Mouse (Mus musculus) myocyte (in vitro differentiated cells): ENCODE measurements around the gene H2-T22. TPM values are rescaled to one million over a fixed set of nuclear protein-coding genes. Genes with fewer than 3 reads are reported as not detected.

ENCODE experiments used
- H3K27me3 ChIP-seq: one replicate; pipeline ENCODE4 v1.6.1; 2011; ENCODE audit not compliant: control insufficient read depth, insufficient read depth, insufficient read length
- H3K36me3 ChIP-seq: one replicate; pipeline ENCODE4 v1.6.1; 2011; ENCODE audit not compliant: control insufficient read depth, insufficient read depth
- H3K4me2 ChIP-seq: one replicate; pipeline ENCODE4 v1.6.1; 2011; ENCODE audit warnings: low read depth, control low read depth
- H3K4me3 ChIP-seq: one replicate; pipeline ENCODE4 v1.5.1; 2011; ENCODE audit warnings: mild to moderate bottlenecking, control low read depth, moderate library complexity
- H3K79me2 ChIP-seq: one replicate; pipeline ENCODE4 v1.6.1; 2011; ENCODE audit not compliant: control insufficient read depth, insufficient read depth
- H3ac ChIP-seq: one replicate; pipeline ENCODE4 v1.6.1; 2011; ENCODE audit not compliant: control insufficient read depth, insufficient read length
- CEBPB ChIP-seq: IDR thresholded peaks from 2 replicates; pipeline ENCODE4 v1.6.1; 2011; ENCODE audit warnings: mild to moderate bottlenecking, moderate library complexity; ENCODE audit not compliant: poor library complexity, insufficient read depth, severe bottlenecking
- E2F4 ChIP-seq: IDR thresholded peaks from one replicate; pipeline ENCODE4 v1.6.1; 2011; ENCODE audit warnings: mild to moderate bottlenecking, control low read depth, moderate library complexity; ENCODE audit not compliant: insufficient read depth
- MAX ChIP-seq: IDR thresholded peaks from one replicate; pipeline ENCODE4 v1.6.1; 2011; ENCODE audit warnings: low read depth, mild to moderate bottlenecking, control low read depth
- MYOD1 ChIP-seq, 3 experiments: IDR thresholded peaks; one replicate each; pipeline ENCODE4 v1.6.1; 2011; ENCODE audit warnings: control low read depth in 2 of 3, low read depth in 2 of 3, mild to moderate bottlenecking in 2 of 3, moderate library complexity in 1 of 3; ENCODE audit not compliant: insufficient read length in 2 of 3, control insufficient read depth in 1 of 3
- MYOG ChIP-seq, 3 experiments: IDR thresholded peaks; one replicate each; pipeline ENCODE4 v1.6.1; 2011; ENCODE audit warnings: control low read depth in 2 of 3, low read depth in 2 of 3, mild to moderate bottlenecking in 2 of 3; ENCODE audit not compliant: insufficient read length in 2 of 3, control insufficient read depth in 1 of 3, insufficient read depth in 1 of 3
- POLR2A ChIP-seq: IDR thresholded peaks from one replicate; pipeline ENCODE4 v1.6.1; 2011; ENCODE audit warnings: low read depth, mild to moderate bottlenecking, control low read depth, moderate library complexity; ENCODE audit not compliant: insufficient read length
- POLR2AphosphoS2 ChIP-seq: IDR thresholded peaks from one replicate; pipeline ENCODE4 v1.6.1; 2011; ENCODE audit warnings: low read depth, control low read depth; ENCODE audit not compliant: insufficient read length
- REST ChIP-seq: IDR thresholded peaks from one replicate; pipeline ENCODE4 v1.6.1; 2011; ENCODE audit warnings: mild to moderate bottlenecking, control low read depth, moderate library complexity; ENCODE audit not compliant: insufficient read depth, insufficient read length
- SRF ChIP-seq: IDR thresholded peaks from one replicate; pipeline ENCODE4 v1.6.1; 2011; ENCODE audit warnings: low read depth; ENCODE audit not compliant: control insufficient read depth, insufficient read length
- TCF12 ChIP-seq: IDR thresholded peaks from one replicate; pipeline ENCODE4 v1.6.1; 2011; ENCODE audit warnings: mild to moderate bottlenecking, control low read depth; ENCODE audit not compliant: poor library complexity, insufficient read depth, severe bottlenecking
- TCF3 ChIP-seq: IDR thresholded peaks from one replicate; pipeline ENCODE4 v1.6.1; 2011; ENCODE audit warnings: low read depth, control low read depth; ENCODE audit not compliant: insufficient read length
- USF1 ChIP-seq: IDR thresholded peaks from one replicate; pipeline ENCODE4 v1.6.1; 2011; ENCODE audit warnings: low read depth, mild to moderate bottlenecking, control low read depth, moderate library complexity
- polyA plus RNA-seq: library from polyadenylated mRNA; unstranded; fragments of >200 nt; fragmentation: generic; extraction: Trizol; gene quantifications from one replicate; pipeline ENCODE4 v1.2.1, GENCODE M21; 2012; ENCODE audit warnings: missing spikeins

Gene H2-T22
- polyA plus RNA-seq, 1 experiment, result 22.1 TPM

DNA sequence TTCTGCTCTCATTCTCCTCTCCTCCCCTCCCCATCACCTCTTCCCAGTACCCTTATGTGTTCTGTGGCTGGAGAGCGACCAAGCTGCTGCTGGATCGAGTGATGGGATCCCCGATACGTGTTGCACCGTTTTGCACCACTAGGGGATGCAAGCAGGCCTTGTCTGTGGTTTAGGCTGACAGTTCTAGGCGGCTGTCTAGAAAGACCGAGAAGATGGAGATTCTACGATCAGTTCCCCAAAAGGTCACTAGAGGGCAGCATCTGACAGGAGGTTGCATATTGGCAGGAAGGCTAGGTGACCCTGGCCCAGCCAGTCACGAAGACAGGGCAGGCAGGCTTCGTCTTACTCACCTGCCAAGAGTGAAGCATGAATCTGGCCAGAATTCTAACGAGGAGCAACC is 45.6 kb downstream of the H2-T22 start:
- Histone ChIP-seq H3K27me3 (no peaks in the 10 kb centered on the region), H3K79me2 (peaks cover 50% of the 10 kb centered on the region), H3K4me2 (peak overlapping the region; percentile 35), H3K36me3 (no peaks in the 10 kb centered on the region), H3K4me3 (no peak overlapping the region), H3ac (no peak overlapping the region)
- TF ChIP-seq REST (no peak), POLR2AphosphoS2 (no peak), MYOD1 (IDR thresholded peaks at IDR 0.05; ENCODE audit: control insufficient read depth in 1 of 3, insufficient read length in 2 of 3, low read depth in 2 of 3) (peak in 1 of 3 experiments; percentile 17), TCF3 (no peak), POLR2A (no peak), MAX (no peak), MYOG (IDR thresholded peaks at IDR 0.05; ENCODE audit: control insufficient read depth in 1 of 3, insufficient read depth in 1 of 3, insufficient read length in 2 of 3, low read depth in 2 of 3) (no peak), E2F4 (no peak), USF1 (no peak), TCF12 (no peak), SRF (peak; percentile 27), CEBPB (no peak)

DNA sequence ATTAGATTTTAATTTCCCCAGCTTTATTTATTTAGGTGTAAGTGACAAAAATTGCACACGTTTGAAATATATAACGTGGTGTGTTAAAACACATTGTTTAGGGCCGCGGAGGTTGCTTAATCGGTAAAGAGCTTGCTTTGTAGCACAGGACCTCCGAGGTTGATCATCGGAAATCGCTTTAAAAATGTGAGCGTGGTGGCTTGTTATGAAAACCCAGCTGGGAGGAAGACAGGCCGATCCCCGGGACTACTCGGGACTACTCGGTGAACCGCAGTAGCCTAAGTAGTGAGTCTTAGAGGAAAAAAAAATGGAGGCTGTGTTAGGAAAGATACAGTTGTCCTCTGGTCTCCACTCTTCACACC is 47.7 kb downstream of the H2-T22 start:
- H3K79me2 ChIP-seq, result peaks cover 46% of the 10 kb centered on the region
- no peak overlapping the region for H3ac ChIP-seq
- no peaks in the 10 kb centered on the region for H3K27me3 ChIP-seq
- H3K4me2 ChIP-seq, result peak overlapping the region; percentile 77
- H3K4me3 ChIP-seq, result peak overlapping the region; percentile 74
- TF ChIP-seq POLR2AphosphoS2, result no peak
- H3K36me3 ChIP-seq, result no peaks in the 10 kb centered on the region

DNA sequence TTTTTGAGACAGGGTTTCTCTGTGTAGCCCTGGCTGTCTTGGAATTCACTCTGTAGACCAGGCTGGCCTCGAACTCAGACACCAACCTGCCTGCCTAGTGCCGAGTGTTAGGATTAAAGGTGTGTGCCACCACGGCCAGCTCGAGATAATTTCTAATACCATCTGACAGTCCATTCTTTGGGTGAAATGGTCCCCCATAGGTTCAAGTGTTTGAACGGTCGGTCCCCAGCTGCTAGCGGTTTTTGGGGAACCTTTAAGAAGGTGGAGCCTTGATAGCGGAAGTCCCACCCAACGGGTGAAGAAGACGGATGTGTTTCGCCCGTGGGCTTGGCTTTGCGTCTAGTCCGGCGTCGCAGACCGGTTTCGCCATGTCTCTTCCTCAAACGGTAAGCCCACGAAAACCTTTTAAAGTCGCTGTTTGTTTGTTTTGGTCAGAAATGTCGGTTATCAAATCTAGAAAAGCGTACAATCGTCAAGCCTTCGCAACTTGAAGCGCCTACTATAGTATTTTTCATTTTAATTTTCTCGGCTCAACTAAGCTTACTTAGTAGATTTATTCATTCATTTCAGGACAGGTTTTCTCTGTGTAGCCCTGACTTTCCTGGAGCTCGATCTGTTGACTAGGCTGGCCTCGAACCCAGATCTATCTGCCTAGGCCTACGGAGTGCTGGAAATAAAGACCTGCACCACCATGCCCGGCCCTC is 48.2 kb downstream of the H2-T22 start:
- H3K36me3 ChIP-seq, result no peaks in the 10 kb centered on the region
- peak overlapping the region; percentile 83 for H3K4me2 ChIP-seq
- H3ac ChIP-seq, result no peak overlapping the region
- TF ChIP-seq USF1, result no peak
- TF ChIP-seq POLR2AphosphoS2, result peak; percentile 85
- peak; percentile 82 for TF ChIP-seq POLR2A
- H3K79me2 ChIP-seq, result peaks cover 41% of the 10 kb centered on the region
- peak overlapping the region; percentile 74 for H3K4me3 ChIP-seq
- no peaks in the 10 kb centered on the region for H3K27me3 ChIP-seq

DNA sequence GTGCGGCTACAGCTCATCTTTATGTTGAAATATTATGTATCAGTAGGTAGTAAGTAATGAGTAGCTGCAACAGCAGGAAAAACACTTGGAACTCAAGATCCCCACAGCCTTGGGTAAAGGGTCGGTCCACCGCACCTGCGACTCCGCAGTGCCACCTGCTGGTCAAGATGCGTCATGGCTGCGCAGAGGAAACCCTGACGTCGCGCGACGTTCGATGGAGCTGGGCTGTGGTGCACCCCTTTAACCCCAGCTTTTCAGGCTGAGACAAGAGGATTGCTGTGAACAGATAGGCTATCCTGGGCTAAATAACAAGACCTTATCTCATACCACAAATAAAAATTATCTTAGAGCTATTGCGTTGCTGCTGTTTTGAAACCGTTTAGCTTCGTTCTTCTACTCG is 48.9 kb downstream of the H2-T22 start:
- Histone ChIP-seq H3K4me3 (peak overlapping the region; percentile 74), H3K36me3 (no peaks in the 10 kb centered on the region), H3K4me2 (peak overlapping the region; percentile 83), H3ac (no peak overlapping the region), H3K27me3 (no peaks in the 10 kb centered on the region), H3K79me2 (peaks cover 35% of the 10 kb centered on the region)
- TF ChIP-seq POLR2AphosphoS2, result peak; percentile 25
- TF ChIP-seq MYOG (IDR thresholded peaks at IDR 0.05; ENCODE audit: control insufficient read depth in 1 of 3, insufficient read depth in 1 of 3, insufficient read length in 2 of 3, low read depth in 2 of 3), result peak in 2 of 3 experiments; percentile 24 to 68
- peak in 2 of 3 experiments; percentile 70 to 71 for TF ChIP-seq MYOD1 (IDR thresholded peaks at IDR 0.05; ENCODE audit: control insufficient read depth in 1 of 3, insufficient read length in 2 of 3, low read depth in 2 of 3)
- TF ChIP-seq USF1, result no peak
- TF ChIP-seq TCF12, result no peak

DNA sequence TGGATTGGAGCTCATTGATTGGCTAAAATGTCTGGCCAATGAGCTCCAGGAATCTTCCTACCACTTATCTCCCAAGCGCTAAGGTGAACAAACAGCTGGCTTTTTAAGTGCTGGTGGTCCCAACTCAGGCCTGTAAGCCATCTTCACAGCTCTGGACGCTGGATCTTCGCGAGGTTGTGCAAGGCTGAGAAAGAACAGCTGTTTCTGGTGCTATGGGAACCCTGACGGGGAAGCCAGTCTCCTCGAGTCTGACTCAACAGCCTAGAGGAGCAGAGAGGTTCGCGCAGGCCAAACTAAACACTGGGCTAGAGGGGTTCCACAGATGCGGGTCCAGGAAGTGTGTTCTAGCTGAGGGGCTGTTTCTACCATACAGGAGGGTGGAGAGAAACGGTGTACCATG is 50.8 kb downstream of the H2-T22 start:
- Histone ChIP-seq H3K27me3 (no peaks in the 10 kb centered on the region), H3ac (no peak overlapping the region), H3K4me3 (no peak overlapping the region), H3K36me3 (no peaks in the 10 kb centered on the region), H3K4me2 (no peak overlapping the region), H3K79me2 (peaks cover 19% of the 10 kb centered on the region)
- TF ChIP-seq MYOD1 (IDR thresholded peaks at IDR 0.05; ENCODE audit: control insufficient read depth in 1 of 3, insufficient read length in 2 of 3, low read depth in 2 of 3) (no peak), MYOG (IDR thresholded peaks at IDR 0.05; ENCODE audit: control insufficient read depth in 1 of 3, insufficient read depth in 1 of 3, insufficient read length in 2 of 3, low read depth in 2 of 3) (peak in 1 of 3 experiments; percentile 31)

Other genes starting within 250 kb of the H2-T22 start
- 45.1 TPM for gene Ier3, start 221.1 kb downstream of the H2-T22 start, polyA plus RNA-seq
- gene Flot1, start 219.5 kb downstream of the H2-T22 start, polyA plus RNA-seq, result 107 TPM
- 692 TPM for gene Tubb5, start 204.4 kb downstream of the H2-T22 start, polyA plus RNA-seq
- 7.0 TPM for gene Mdc1, start 201.2 kb downstream of the H2-T22 start, polyA plus RNA-seq
- 18.5 TPM for gene Nrm, start 181.4 kb downstream of the H2-T22 start, polyA plus RNA-seq
- gene Ppp1r18, start 177.2 kb downstream of the H2-T22 start, polyA plus RNA-seq, result 46.2 TPM
- gene Dhx16, start 162.9 kb downstream of the H2-T22 start, polyA plus RNA-seq, result 29.4 TPM
- 33.7 TPM for gene 2310061I04Rik, start 145.3 kb downstream of the H2-T22 start, polyA plus RNA-seq
- gene Atat1, start 132.7 kb downstream of the H2-T22 start, polyA plus RNA-seq, result 23.1 TPM
- gene Mrps18b, start 126.4 kb downstream of the H2-T22 start, polyA plus RNA-seq, result 104 TPM
- gene Ppp1r10, start 126.3 kb downstream of the H2-T22 start, polyA plus RNA-seq, result 32.9 TPM
- 90.1 TPM for gene Abcf1, start 73.0 kb downstream of the H2-T22 start, polyA plus RNA-seq
- 64.1 TPM for gene Gnl1, start 62.9 kb downstream of the H2-T22 start, polyA plus RNA-seq
- 14.1 TPM for gene Prr3, start 62.5 kb downstream of the H2-T22 start, polyA plus RNA-seq
- 0.47 TPM for gene H2-T24, start 22.2 kb downstream of the H2-T22 start, polyA plus RNA-seq
- 13.6 TPM for gene H2-T23, start 9.9 kb downstream of the H2-T22 start, polyA plus RNA-seq
- gene Gm6034, start 214 bp upstream of the H2-T22 start, polyA plus RNA-seq, result not detected
- gene Gm11127, start 15.6 kb upstream of the H2-T22 start, polyA plus RNA-seq, result 0.23 TPM
- not detected for gene Gm19684, start 78.9 kb upstream of the H2-T22 start, polyA plus RNA-seq
- not detected for gene Gm7030, start 86.7 kb upstream of the H2-T22 start, polyA plus RNA-seq
- gene Gm8909, start 125.8 kb upstream of the H2-T22 start, polyA plus RNA-seq, result not detected
- not detected for gene H2-T3, start 147.5 kb upstream of the H2-T22 start, polyA plus RNA-seq
- gene Rpp21, start 215.3 kb upstream of the H2-T22 start, polyA plus RNA-seq, result 59.2 TPM
- 5.5 TPM for gene Trim39, start 229.5 kb upstream of the H2-T22 start, polyA plus RNA-seq
- gene H2-M10.2, start 243.7 kb upstream of the H2-T22 start, polyA plus RNA-seq, result not detected